Mouse (Mus musculus): ENCODE results near the gene Anapc7. TPM values are rescaled to one million over a fixed set of nuclear protein-coding genes. Genes with fewer than 3 reads are reported as not detected.
"Not testable (repeated sequence)": the region's sequence is repeated elsewhere in the genome, so short reads cannot be mapped to it uniquely, and the experiment has no call there.

Anapc7 gene
- polyA plus RNA-seq, 1 experiment from 2014 or later: 59.2 TPM

GRCm38 (mm10) chr5:122414351-122414750, 7.1 kb upstream of the Anapc7 start:
- Histone ChIP-seq H3K9me3 (no peaks in the 10 kb centered on the region; the same call in 1 of the 2 replicates), H3K27me3 (ENCODE audit: poor library complexity, severe bottlenecking) (no peaks in the 10 kb centered on the region), H3K4me3 (no peak overlapping the region), H3K27ac (no peak overlapping the region), H3K4me1 (no peaks in the 10 kb centered on the region), H3K36me3 (replicated peaks) (peaks cover 13% of the 10 kb centered on the region)
- WGBS: 95% methylated on average over 5 of the region's 5 CpGs
- DNase-seq (ENCODE audit: extremely low spot score, low spot score): no peak

GRCm38 (mm10) chr5:122415465-122415864, 6.0 kb upstream of the Anapc7 start:
- Histone ChIP-seq H3K4me3 (no peak overlapping the region), H3K36me3 (replicated peaks) (peaks cover 2% of the 10 kb centered on the region), H3K4me1 (no peaks in the 10 kb centered on the region), H3K9me3 (no peaks in the 10 kb centered on the region; the same call in 1 of the 2 replicates), H3K27me3 (ENCODE audit: poor library complexity, severe bottlenecking) (no peaks in the 10 kb centered on the region), H3K27ac (no peak overlapping the region)
- 90% methylated on average over 12 of the region's 12 CpGs for WGBS
- DNase-seq (ENCODE audit: extremely low spot score, low spot score): no peak

DNA sequence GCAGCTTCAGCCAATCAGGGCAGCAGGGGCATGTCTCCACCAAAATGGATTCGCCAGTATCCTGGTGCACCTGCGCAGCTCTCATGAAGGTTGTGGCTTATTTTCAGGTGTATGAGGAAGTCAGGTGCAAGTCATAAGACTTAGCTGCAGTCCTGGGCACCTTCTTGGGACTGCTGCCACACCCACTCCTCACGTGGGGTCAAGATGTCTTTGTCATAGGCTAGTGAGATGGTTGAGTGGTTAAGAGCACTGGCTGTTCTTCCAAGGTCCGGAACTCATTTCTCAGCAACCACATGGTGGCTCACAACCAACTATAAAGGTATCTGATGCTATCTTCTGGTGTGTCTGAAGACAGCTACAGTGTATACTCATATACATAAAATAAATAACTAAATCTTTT, 817 bp upstream of the Anapc7 start:
- H3K27me3 ChIP-seq (ENCODE audit: poor library complexity, severe bottlenecking); H3K27ac ChIP-seq; H3K9me3 ChIP-seq; DNase-seq (ENCODE audit: extremely low spot score, low spot score); H3K4me3 ChIP-seq; H3K36me3 ChIP-seq (replicated peaks): not testable (repeated sequence)
- peaks cover 18% of the 10 kb centered on the region for H3K4me1 ChIP-seq
- WGBS: 78% methylated on average over 4 of the region's 4 CpGs

DNA sequence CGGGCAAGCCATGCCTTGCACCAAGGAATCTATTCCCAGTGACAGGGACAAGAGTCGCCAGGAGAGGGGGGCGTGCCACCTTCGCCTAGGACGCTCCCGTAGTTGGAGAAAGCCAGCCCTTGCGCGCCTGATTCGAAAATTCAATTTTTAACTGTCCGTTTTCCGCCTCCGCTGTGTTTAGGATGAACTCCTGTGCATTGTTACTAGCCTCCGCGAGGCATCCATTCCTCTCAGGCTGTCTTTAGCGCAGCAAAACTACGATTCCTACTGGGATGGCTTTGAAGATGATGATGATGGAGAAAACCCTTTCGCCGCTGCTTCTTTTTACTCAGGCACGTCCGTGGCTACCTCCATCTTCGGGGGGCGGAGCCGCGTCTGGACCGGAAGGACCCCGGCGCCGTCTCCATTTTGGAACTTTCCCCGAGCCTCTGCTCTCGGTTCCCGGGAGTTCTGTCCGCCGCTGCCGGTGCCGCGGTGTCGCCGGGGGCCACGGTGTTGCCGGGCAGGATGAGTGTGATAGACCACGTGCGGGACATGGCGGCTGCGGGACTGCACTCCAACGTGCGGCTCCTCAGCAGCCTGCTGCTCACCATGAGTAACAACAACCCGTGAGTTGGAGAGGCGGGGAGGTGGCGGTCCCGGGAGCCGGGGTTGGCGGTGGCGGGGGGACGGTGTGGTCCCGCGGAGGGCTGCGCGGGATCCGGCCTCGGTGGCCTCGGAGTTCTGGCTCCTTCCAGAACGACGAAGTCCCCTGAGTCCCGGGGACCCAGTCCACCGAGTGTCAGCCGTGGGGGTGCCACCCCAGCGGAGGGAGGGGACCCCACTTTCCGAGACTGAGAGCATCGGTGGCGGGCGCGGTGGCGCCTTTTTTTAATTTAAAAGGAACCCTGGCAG, 825 bp downstream of the Anapc7 start:
- WGBS: under 1% methylated on average over 73 of the region's 73 CpGs
- H3K27ac ChIP-seq: peak overlapping the region; percentile 93
- H3K4me1 ChIP-seq: peaks cover 18% of the 10 kb centered on the region
- peak overlapping the region; percentile 100 for H3K4me3 ChIP-seq
- H3K9me3 ChIP-seq: no peaks in the 10 kb centered on the region; the same call in 1 of the 2 replicates
- H3K36me3 ChIP-seq (replicated peaks): peaks cover 22% of the 10 kb centered on the region
- H3K27me3 ChIP-seq (ENCODE audit: poor library complexity, severe bottlenecking): no peaks in the 10 kb centered on the region
- peak; percentile 91 for DNase-seq (ENCODE audit: extremely low spot score, low spot score)

DNA sequence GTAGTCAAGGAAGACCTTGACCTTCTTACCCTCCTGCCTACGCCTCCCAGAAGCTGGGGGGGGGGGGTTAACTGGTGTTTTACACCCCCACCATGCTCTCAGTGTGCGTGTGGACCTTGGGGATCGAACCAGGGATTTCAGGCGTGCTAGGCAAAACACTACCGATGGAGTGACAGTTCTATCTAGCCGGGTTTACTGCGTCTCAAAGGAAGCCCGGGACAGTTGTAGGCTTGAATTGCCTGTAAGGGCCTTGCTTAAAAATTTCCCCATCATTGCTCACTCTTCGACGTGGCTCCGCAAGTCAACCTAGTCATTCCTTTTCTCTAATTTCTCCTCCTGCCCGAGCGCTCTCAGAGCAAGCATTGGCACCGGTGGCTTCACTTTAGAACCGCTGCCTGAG, 1.6 kb downstream of the Anapc7 start:
- Histone ChIP-seq H3K36me3 (replicated peaks) (peaks cover 29% of the 10 kb centered on the region), H3K9me3 (no peaks in the 10 kb centered on the region; the same call in 1 of the 2 replicates), H3K27me3 (ENCODE audit: poor library complexity, severe bottlenecking) (no peaks in the 10 kb centered on the region), H3K4me3 (peak overlapping the region; percentile 100), H3K4me1 (peaks cover 18% of the 10 kb centered on the region), H3K27ac (peak overlapping the region; percentile 93)
- 34% methylated on average over 15 of the region's 15 CpGs for WGBS
- DNase-seq (ENCODE audit: extremely low spot score, low spot score): no peak

GRCm38 (mm10) chr5:122425550-122425949, 4.1 kb downstream of the Anapc7 start:
- Histone ChIP-seq H3K4me3 (no peak overlapping the region), H3K27ac (no peak overlapping the region), H3K4me1 (peaks cover 18% of the 10 kb centered on the region), H3K36me3 (replicated peaks) (peaks cover 54% of the 10 kb centered on the region), H3K27me3 (ENCODE audit: poor library complexity, severe bottlenecking) (no peaks in the 10 kb centered on the region), H3K9me3 (no peaks in the 10 kb centered on the region)
- DNase-seq (ENCODE audit: extremely low spot score, low spot score): no peak
- WGBS: 95% methylated on average over 2 of the region's 2 CpGs

DNA sequence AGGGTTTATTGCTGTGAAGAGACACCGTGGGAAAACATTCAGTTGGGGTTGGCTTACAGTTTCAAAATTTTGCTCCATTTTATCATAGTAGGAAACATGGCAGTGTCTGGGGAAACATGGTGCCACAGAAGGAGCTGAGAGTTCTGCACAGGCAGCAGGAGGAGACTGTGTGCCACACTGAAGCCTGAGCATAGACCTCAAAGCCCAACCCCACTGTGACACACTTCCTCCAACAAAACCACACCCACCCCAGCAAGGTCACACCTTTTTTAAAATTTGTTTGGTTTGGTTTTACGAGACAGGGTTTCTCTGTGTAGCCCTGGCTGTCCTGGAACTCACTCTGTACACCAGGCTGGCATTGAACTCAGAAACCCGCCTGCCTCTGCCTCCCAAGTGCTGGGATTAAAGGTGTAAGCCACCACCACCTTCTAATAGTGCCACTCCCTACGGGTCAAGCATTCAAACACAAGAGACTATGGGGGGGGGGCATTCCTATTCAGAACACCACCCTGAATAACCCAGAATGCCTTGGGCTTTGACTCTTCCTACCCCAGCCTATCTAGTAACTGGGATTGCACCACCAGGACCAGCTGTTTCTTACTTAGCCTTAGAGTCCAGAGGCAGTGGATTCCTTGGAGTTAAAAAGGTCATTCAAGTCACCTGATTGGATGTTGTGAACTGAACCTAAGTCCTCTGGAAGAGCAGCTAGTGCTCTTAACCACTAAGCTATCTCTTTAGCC, 8.7 kb downstream of the Anapc7 start:
- no peaks in the 10 kb centered on the region for H3K9me3 ChIP-seq

GRCm38 (mm10) chr5:122431221-122431620, 9.7 kb downstream of the Anapc7 start:
- 95% methylated on average over 8 of the region's 8 CpGs for WGBS
- no peak overlapping the region for H3K4me3 ChIP-seq
- no peak for DNase-seq (ENCODE audit: extremely low spot score, low spot score)

More for the DNA sequence above, 8.7 kb downstream of the Anapc7 start:
- Histone ChIP-seq H3K4me1 (no peaks in the 10 kb centered on the region), H3K27me3 (ENCODE audit: poor library complexity, severe bottlenecking) (no peaks in the 10 kb centered on the region), H3K27ac (no peak overlapping the region), H3K36me3 (replicated peaks) (peaks cover 98% of the 10 kb centered on the region), H3K4me3 (no peak overlapping the region)
- WGBS: 97% methylated on average over 4 of the region's 4 CpGs
- no peak for DNase-seq (ENCODE audit: extremely low spot score, low spot score)

GRCm38 (mm10) chr5:122434541-122434940, 13.0 kb downstream of the Anapc7 start:
- H3K4me3 ChIP-seq: no peak overlapping the region
- no peak for DNase-seq (ENCODE audit: extremely low spot score, low spot score)
- no peaks in the 10 kb centered on the region for H3K27me3 ChIP-seq (ENCODE audit: poor library complexity, severe bottlenecking)
- H3K4me1 ChIP-seq: no peaks in the 10 kb centered on the region
- no peak overlapping the region for H3K27ac ChIP-seq
- WGBS: 90% methylated on average over 4 of the region's 4 CpGs
- H3K36me3 ChIP-seq (replicated peaks): peaks cover 100% of the 10 kb centered on the region
- no peaks in the 10 kb centered on the region for H3K9me3 ChIP-seq

More at GRCm38 (mm10) chr5:122431221-122431620, 9.7 kb downstream of the Anapc7 start:
- Histone ChIP-seq H3K36me3 (replicated peaks) (peaks cover 99% of the 10 kb centered on the region), H3K27me3 (ENCODE audit: poor library complexity, severe bottlenecking) (no peaks in the 10 kb centered on the region), H3K9me3 (no peaks in the 10 kb centered on the region), H3K4me1 (no peaks in the 10 kb centered on the region), H3K27ac (no peak overlapping the region)

DNA sequence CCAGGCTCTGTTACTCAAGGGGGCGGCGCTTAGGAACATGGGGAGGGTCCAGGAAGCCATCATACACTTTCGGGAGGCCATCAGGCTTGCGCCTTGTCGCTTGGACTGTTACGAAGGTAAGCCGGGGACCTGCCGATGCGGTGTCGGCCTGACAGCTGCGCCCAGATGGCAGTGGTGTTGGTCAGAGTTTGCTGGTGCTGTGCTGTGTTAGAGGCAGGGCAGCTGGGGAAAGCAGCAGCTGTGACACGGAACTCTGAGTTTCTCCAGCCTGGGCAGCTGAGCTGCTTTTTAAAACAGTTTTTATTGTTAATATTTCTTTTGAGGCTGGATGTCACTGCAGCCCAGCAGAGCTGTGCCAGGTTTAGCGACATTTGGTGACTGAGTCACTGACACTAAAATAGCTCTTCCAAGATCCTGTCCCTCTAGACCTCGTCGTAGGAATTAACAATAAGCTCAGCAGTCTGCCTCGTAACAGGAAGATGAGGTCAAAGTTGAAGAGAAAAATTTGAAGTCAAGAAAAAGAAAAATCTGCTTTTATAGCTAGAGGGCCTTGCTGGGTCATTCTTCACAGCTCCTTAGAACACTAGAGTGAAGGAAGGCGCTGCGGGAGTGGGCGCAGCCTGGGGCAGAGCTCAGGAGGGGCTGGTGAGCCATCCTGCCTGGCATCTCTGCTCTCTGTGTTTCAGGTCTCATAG, 18.1 kb downstream of the Anapc7 start:
- 94% methylated on average over 19 of the region's 19 CpGs for WGBS
- Histone ChIP-seq H3K4me3 (no peak overlapping the region), H3K27ac (no peak overlapping the region), H3K4me1 (no peaks in the 10 kb centered on the region), H3K27me3 (ENCODE audit: poor library complexity, severe bottlenecking) (no peaks in the 10 kb centered on the region), H3K9me3 (no peaks in the 10 kb centered on the region), H3K36me3 (replicated peaks) (peaks cover 100% of the 10 kb centered on the region)
- no peak for DNase-seq (ENCODE audit: extremely low spot score, low spot score)

DNA sequence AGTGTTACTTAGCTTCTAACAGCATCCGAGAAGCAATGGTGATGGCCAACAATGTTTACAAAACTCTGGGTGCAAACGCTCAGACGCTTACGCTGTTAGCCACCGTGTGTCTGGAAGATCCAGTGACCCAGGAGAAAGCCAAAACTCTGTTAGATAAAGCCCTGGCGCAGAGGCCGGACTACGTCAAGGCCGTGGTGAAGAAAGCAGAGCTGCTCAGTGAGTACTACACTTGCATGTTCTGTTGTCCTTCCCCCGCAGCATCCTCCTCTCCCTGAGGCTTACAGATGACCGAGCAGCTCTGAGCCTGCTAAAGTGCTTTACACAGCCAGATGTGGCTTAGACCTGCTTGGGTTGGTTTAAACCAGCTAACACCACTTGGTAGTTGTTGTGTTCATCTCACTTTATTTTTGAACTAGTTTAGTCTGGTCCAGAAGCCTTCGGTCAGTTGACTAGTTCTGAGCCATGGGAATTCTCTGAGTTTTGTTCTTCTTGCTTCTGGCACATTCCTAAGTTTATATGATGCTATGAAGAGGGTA, 18.7 kb downstream of the Anapc7 start:
- Histone ChIP-seq H3K27ac (no peak overlapping the region), H3K27me3 (ENCODE audit: poor library complexity, severe bottlenecking) (no peaks in the 10 kb centered on the region), H3K36me3 (replicated peaks) (peaks cover 100% of the 10 kb centered on the region), H3K4me1 (no peaks in the 10 kb centered on the region), H3K4me3 (no peak overlapping the region), H3K9me3 (no peaks in the 10 kb centered on the region)
- no peak for DNase-seq (ENCODE audit: extremely low spot score, low spot score)
- 96% methylated on average over 12 of the region's 12 CpGs for WGBS

DNA sequence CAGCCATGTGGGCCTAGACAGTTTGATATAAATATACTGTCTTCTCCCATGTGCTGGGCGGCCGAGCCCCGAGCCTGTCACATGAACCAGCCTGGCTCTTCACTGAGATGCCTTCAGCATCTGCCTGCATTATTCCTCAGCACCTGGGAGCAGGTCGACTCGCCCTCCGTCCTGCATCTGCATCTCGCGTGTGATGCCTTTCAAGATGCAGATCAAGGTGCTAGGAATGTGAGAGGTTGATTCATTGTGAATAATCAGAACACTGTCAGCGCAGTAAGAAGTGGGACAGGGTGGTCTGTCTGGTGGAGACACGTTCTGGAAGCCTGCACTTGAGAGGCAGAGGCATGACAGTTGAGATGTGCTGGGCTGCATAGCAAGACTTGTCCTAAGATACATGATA, 23.0 kb downstream of the Anapc7 start:
- no peak overlapping the region for H3K27ac ChIP-seq
- H3K36me3 ChIP-seq (replicated peaks): peaks cover 94% of the 10 kb centered on the region
- no peaks in the 10 kb centered on the region for H3K27me3 ChIP-seq (ENCODE audit: poor library complexity, severe bottlenecking)
- H3K9me3 ChIP-seq: no peaks in the 10 kb centered on the region
- peaks cover 1% of the 10 kb centered on the region for H3K4me1 ChIP-seq
- 97% methylated on average over 10 of the region's 10 CpGs for WGBS
- H3K4me3 ChIP-seq: no peak overlapping the region
- no peak for DNase-seq (ENCODE audit: extremely low spot score, low spot score)
